Mouse (Mus musculus) kidney, adult 9 months (tissue): ENCODE data around the gene Atp2b2.

Experiments used
- DNase-seq: peaks from one replicate; pipeline ENCODE4 v3.0.0; 2022

Gene Atp2b2

GRCm38 (mm10) chr6:113936811-113937508 is 105.5 kb downstream of the Atp2b2 start:
- no peak for DNase-seq

- DNase-seq = no peak
Observed at GRCm38 (mm10) chr6:113936111-113936510, 106.3 kb downstream of the Atp2b2 start.

GRCm38 (mm10) chr6:113934692-113935091 is 107.7 kb downstream of the Atp2b2 start:
- DNase-seq = no peak

- no peak for DNase-seq
Observed at GRCm38 (mm10) chr6:113933261-113934151, 108.9 kb downstream of the Atp2b2 start.

- no peak for DNase-seq
Observed at GRCm38 (mm10) chr6:113929191-113929875, 113.1 kb downstream of the Atp2b2 start.

- DNase-seq = no peak
Observed at GRCm38 (mm10) chr6:113923249-113923648, 119.2 kb downstream of the Atp2b2 start.

GRCm38 (mm10) chr6:113920466-113920865 is 121.9 kb downstream of the Atp2b2 start:
- DNase-seq = no peak

- DNase-seq = no peak
Observed at GRCm38 (mm10) chr6:113912753-113913152, 129.7 kb downstream of the Atp2b2 start.

GRCm38 (mm10) chr6:113911094-113911493 is 131.3 kb downstream of the Atp2b2 start:
- no peak for DNase-seq

GRCm38 (mm10) chr6:113910411-113911055 is 131.9 kb downstream of the Atp2b2 start:
- no peak for DNase-seq

- DNase-seq = no peak
Observed at GRCm38 (mm10) chr6:113909836-113910235, 132.6 kb downstream of the Atp2b2 start.

GRCm38 (mm10) chr6:113908066-113908465 is 134.3 kb downstream of the Atp2b2 start:
- DNase-seq = peak; percentile 7

- DNase-seq = no peak
Observed at GRCm38 (mm10) chr6:113904406-113904805, 138.0 kb downstream of the Atp2b2 start.

GRCm38 (mm10) chr6:113896023-113896422 is 146.4 kb downstream of the Atp2b2 start:
- DNase-seq = no peak

GRCm38 (mm10) chr6:113894008-113894407 is 148.4 kb downstream of the Atp2b2 start:
- no peak for DNase-seq

GRCm38 (mm10) chr6:113892091-113892674 is 150.2 kb downstream of the Atp2b2 start:
- DNase-seq = no peak

- DNase-seq = no peak
Observed at GRCm38 (mm10) chr6:113891225-113891967, 151.0 kb downstream of the Atp2b2 start.

- DNase-seq = no peak
Observed at GRCm38 (mm10) chr6:113890858-113891213, 151.6 kb downstream of the Atp2b2 start.

- DNase-seq = no peak
Observed at GRCm38 (mm10) chr6:113890023-113890857, 152.2 kb downstream of the Atp2b2 start.

GRCm38 (mm10) chr6:113889180-113889579 is 153.2 kb downstream of the Atp2b2 start:
- DNase-seq = no peak

GRCm38 (mm10) chr6:113886886-113887285 is 155.5 kb downstream of the Atp2b2 start:
- DNase-seq = no peak
